Mouse (Mus musculus): ENCODE results near the gene Drc1. TPM values are rescaled to one million over a fixed set of nuclear protein-coding genes. Genes with fewer than 3 reads are reported as not detected.

The Drc1 gene
- polyA plus RNA-seq, 1 experiment from 2014 or later, result 0.23 TPM

DNA sequence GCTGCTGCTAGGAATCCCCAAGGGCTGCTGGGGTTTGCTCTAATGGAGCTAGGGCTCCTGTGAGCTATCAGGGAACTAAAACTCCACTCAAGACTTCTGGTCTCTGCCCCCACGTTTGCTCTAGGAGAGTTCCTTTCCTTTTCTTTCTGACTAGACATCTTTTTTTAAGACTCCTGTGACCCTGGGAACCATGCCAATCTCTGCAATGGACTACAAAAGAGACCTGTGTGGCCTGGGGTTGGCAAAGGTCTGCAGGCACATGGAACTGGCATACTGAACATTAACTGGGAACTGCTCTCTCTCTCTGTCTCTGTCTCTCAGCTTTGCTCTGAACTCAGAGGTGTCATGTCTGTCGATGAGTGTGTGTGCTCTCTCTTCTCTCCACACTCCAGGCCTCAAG, 134.2 kb downstream of the Drc1 start:
- no peak for ATAC-seq (ENCODE audit: low FRiP score, low TSS enrichment)

DNA sequence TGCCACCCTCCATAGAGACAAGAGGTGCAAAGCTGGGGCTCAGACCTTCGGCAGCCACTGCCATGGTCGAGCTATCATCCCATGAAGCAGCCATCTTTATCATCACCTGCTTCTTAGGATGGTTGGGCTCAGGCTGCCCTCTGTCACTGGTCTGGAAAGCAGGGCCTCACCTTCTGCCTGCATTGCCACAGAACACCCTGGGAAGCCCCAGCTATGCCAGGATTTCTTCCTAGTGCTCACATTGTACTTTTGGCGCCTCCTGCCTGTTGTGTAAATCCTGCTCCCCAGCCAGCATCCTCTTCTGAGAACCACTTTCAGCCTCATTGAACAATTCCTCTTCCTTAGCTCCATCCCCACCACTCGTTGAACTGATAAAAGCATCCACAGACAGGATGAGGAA, 134.7 kb downstream of the Drc1 start:
- Histone ChIP-seq H3K9me3 (ENCODE audit: control insufficient read depth, low read length) (no peaks in the 10 kb centered on the region), H3K27me3 (ENCODE audit: control insufficient read depth, insufficient read depth, low read length) (no peaks in the 10 kb centered on the region), H3K27ac (ENCODE audit: low read depth, low read length) (no peak overlapping the region), H3K36me3 (ENCODE audit: control insufficient read depth, insufficient read depth, low read length) (no peaks in the 10 kb centered on the region), H3K4me1 (ENCODE audit: control insufficient read depth, insufficient read depth, low read length) (no peaks in the 10 kb centered on the region), H3K4me3 (ENCODE audit: low read length) (no peak overlapping the region), H3K9ac (ENCODE audit: low read depth, low read length) (no peak overlapping the region), H3K4me2 (replicated peaks; ENCODE audit: low read depth, low read length) (no peak overlapping the region)
- no peak for ATAC-seq (ENCODE audit: low FRiP score, low TSS enrichment)
- 75% methylated on average over 4 of the region's 4 CpGs for WGBS

More for the DNA sequence above, 134.2 kb downstream of the Drc1 start:
- H3K9ac ChIP-seq (ENCODE audit: low read depth, low read length), result no peak overlapping the region
- H3K9me3 ChIP-seq (ENCODE audit: control insufficient read depth, low read length), result no peaks in the 10 kb centered on the region
- H3K27me3 ChIP-seq (ENCODE audit: control insufficient read depth, insufficient read depth, low read length), result no peaks in the 10 kb centered on the region
- no peak overlapping the region for H3K4me3 ChIP-seq (ENCODE audit: low read length)
- H3K36me3 ChIP-seq (ENCODE audit: control insufficient read depth, insufficient read depth, low read length), result no peaks in the 10 kb centered on the region
- H3K4me2 ChIP-seq (replicated peaks; ENCODE audit: low read depth, low read length), result no peak overlapping the region
- no peaks in the 10 kb centered on the region for H3K4me1 ChIP-seq (ENCODE audit: control insufficient read depth, insufficient read depth, low read length)
- H3K27ac ChIP-seq (ENCODE audit: low read depth, low read length), result no peak overlapping the region
- 65% methylated on average over 2 of the region's 2 CpGs for WGBS

Other genes with a start within 250 kb of the Drc1 start
- gene Tyms, start 207.8 kb upstream of the Drc1 start, polyA plus RNA-seq (2014; fragmentation: Nextera tagmentation; extraction: Ambion mirVana), result 328 and 403 TPM in 2 replicates
- 0.61 and 0.80 TPM in 2 replicates for gene Garem2, start 176.2 kb upstream of the Drc1 start, polyA plus RNA-seq (2014; fragmentation: Nextera tagmentation; extraction: Ambion mirVana)
- gene 3110082J24Rik, start 175.3 kb upstream of the Drc1 start, polyA plus RNA-seq (2014; fragmentation: Nextera tagmentation; extraction: Ambion mirVana), result not detected in 2 replicates
- 93.4 and 119 TPM in 2 replicates for gene Hadha, start 126.2 kb upstream of the Drc1 start, polyA plus RNA-seq (2014; fragmentation: Nextera tagmentation; extraction: Ambion mirVana)
- 129 and 149 TPM in 2 replicates for gene Hadhb, start 126.1 kb upstream of the Drc1 start, polyA plus RNA-seq (2014; fragmentation: Nextera tagmentation; extraction: Ambion mirVana)
- gene Adgrf3, start 75.7 kb upstream of the Drc1 start, polyA plus RNA-seq (2014; fragmentation: Nextera tagmentation; extraction: Ambion mirVana), result 0.28 TPM in 1 of 2 replicates, not detected in the other
- 16.9 and 19.1 TPM in 2 replicates for gene Selenoi, start 48.8 kb upstream of the Drc1 start, polyA plus RNA-seq (2014; fragmentation: Nextera tagmentation; extraction: Ambion mirVana)
- 0.03 and 0.09 TPM in 2 replicates for gene Otof, start 180.5 kb downstream of the Drc1 start, polyA plus RNA-seq (2014; fragmentation: Nextera tagmentation; extraction: Ambion mirVana)
- gene 1700001C02Rik, start 184.7 kb downstream of the Drc1 start, polyA plus RNA-seq (2014; fragmentation: Nextera tagmentation; extraction: Ambion mirVana), result not detected in 2 replicates

Measured in kidney, embryonic 14.5 days (tissue).